Mouse (Mus musculus) spleen, adult 18-20 months (tissue): Measurements from ENCODE around the gene Rimbp3.
A peak's percentile ranks its signal among the peaks of the same experiment; 100 is the strongest.
"Not testable (repeated sequence)": the region's sequence is repeated elsewhere in the genome, so short reads cannot be mapped to it uniquely, and the experiment has no call there.

Source experiments
- DNase-seq, 2 experiments: peaks; one replicate each; pipeline ENCODE4 v3.0.0; 2022; ENCODE audit warnings: mixed read lengths in 2 of 2

Gene Rimbp3

GRCm38 (mm10) chr16:17208389-17209361, at the start of gene Rimbp3:
TSS of gene Rimbp3 (plus strand) at chr16:17208603.
- DNase-seq = peak; percentile 62 to 80

GRCm38 (mm10) chr16:17165478-17165877, 42.9 kb upstream of the Rimbp3 start:
- DNase-seq = not testable (repeated sequence)

DNA sequence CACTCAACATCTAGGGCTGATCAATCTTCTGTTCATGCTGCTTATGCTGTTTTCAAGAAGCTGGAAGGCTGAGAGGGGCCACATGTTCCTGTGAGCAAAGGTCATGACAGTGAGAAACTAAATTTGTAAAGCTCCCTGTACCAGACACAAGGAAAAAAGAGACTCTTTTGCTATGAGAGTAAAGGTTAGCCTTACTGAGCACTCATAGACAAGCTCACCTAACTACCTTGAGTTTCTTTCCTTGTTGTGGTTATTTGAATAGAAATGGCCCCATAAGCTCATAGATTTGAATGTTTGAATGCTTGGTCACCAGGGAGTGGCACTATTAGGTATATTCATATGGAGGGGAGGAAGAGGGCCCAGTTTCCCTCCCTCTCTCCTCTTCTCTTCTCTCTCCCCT, 41.2 kb upstream of the Rimbp3 start:
- no peak for DNase-seq

DNA sequence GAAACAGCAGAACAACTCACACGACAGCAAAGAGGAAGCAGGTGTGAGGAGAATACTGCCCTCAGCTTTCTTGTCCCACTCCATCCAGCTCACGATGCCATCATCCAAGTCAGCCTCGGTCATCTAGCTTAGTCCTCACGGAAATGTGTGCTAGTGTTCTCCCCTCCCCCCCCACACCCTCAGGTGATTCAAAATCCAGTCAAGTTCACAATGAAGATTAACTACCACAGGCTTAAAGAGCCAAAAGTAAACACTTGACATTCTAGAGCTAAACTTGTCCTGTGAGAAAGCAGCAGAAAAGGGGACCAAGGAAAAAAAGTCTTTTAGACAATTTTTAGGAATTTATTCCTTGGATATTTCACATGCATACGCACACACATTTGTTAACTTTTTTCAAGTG, 40.4 kb upstream of the Rimbp3 start:
- DNase-seq = no peak

- DNase-seq = no peak
These were observed 32.6 kb upstream of the Rimbp3 start for GRCm38 (mm10) chr16:17175765-17176164.

GRCm38 (mm10) chr16:17177623-17178170, 30.7 kb upstream of the Rimbp3 start:
- DNase-seq = no peak

- no peak for DNase-seq
These were observed 28.7 kb upstream of the Rimbp3 start for GRCm38 (mm10) chr16:17179706-17180105.

GRCm38 (mm10) chr16:17181382-17181781, 27.0 kb upstream of the Rimbp3 start:
- no peak for DNase-seq

DNA sequence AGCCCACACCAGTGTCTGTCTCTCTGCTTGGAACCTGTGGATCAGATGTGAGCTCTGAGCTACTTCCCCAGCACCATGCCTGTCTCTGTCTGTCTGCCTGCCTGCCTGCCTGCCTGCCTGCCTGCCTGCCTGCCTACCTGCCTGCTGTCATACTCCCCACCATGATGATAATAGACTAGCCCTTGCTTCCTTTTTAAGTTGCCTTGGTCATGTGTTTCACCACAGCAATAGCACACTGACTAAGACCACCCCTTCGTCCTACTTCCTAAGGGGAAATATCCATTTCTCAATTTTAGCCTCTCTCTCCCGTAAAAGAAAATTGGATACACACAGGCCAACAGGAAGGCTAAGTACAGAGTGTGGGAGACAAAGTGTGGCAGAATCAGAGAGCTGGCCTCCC, 26.3 kb upstream of the Rimbp3 start:
- DNase-seq = no peak

- DNase-seq = no peak
These were observed 25.4 kb upstream of the Rimbp3 start for GRCm38 (mm10) chr16:17183003-17183402.

DNA sequence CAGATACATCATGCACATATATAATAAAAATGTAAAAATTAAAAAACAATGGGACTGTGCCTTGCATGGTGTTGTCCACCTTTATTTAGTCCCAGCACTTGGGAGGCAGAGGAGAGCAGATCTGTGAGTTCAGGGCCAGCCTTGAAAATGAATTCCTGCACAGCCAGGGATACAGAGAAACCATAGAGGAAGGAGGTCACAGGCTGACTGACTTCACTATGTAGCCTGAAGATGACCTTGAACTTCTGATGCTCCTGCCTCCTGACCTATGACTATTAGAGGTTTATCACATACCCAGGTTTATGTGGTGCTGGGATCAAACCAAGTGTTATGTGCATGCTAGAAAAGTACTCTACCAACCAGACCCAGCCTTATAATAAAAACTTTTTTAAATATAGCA, 22.9 kb upstream of the Rimbp3 start:
- DNase-seq = no peak

DNA sequence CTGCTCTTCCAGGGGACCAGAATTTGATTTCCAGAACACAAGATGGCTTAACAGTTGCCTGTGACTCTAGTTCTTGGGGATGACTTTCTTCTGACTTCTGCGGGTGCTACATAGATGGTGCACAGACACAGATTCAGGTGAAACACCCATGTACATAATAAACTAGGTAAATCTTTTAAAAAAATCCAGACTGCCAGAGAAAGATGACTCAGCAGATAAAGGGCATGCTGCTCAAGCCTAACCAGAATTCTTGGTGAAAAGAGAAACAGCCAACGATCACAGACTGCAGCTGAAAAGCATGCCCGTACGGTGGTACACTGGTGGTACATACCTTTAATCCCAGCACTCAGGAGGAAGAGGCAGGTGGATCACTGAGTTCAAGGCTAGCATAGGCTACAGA, 14.6 kb upstream of the Rimbp3 start:
- DNase-seq = no peak

- DNase-seq = no peak
These were observed 8.1 kb upstream of the Rimbp3 start for GRCm38 (mm10) chr16:17200121-17200952.

DNA sequence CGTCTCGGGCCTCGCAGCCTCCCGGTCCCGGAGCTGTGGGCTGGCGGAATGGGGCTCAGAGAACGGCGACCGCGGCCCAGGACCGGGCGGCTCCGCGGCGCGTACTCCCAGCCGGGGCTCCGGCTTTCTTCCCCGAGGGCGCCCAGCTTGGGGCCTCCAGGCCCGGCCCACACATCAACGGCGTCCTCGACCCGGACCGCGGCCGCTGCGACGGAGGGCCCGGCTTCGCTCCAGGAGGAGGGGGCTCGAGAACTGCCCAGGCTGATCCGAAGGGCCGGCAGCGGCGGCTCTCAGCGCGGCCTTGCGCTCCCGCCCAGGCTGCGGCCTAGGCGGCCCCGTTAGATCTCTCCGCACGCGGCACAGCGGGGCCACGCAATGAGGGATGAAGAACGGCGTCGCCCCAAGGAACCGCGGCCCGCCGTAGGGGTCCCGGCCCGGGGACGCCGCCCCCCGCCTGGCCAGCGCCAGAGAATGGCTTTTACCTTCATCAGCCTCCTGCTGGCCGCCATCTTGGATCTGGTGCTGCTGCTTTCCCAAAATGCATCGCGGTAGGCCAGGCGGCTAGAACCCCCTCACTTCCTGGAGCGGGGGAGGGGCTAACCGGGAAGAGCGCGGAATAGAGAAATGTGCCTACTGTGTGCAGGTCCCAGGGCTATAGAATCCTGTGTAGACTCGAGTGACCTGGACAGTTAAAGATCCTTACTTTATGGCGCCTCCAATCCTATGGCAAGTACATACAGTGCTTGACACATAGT, 7.3 kb upstream of the Rimbp3 start:
- peak; percentile 76 to 82 for DNase-seq

DNA sequence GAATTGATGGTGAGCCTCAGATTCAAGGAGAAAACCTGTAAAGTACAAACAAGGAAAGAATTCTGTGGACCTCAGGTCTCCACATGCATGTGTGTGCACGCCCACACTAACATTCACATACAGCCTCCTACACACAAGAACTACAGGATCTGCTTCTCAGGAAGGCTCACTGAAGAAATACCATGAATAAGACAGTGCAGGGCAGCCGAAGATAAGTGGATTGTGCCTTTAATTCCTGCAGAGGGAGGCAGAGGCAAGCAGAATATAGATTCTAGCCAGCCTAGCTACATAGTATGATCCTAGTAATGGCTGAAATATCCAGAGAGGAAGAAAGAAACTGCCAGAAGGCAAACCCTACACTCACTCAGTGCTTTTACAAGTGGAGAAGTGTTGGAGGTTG, 6.4 kb upstream of the Rimbp3 start:
- no peak for DNase-seq

DNA sequence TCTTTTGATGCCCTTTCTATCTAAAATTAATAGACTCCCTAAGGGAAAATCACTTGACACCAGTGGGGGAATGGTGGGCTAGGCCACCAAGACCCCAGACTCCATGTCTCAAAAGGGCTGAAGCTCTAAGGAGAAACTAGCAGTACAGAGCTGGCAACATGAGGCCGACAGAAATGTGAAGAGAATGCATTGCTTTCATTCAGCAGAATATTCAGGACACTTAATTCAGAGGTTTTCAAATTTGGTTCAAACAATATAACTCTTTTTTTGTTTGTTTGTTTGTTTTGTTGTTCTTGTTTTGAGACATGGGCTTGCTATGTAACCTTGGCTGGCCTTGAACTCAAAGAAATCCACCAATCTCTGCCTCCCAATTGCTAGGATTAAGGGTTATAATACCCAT, 5.9 kb upstream of the Rimbp3 start, which contains the start of gene Ube2l3:
Ube2l3 (minus strand) TSS at position 101 of the 400 bp plus-strand sequence.
- DNase-seq = no peak

DNA sequence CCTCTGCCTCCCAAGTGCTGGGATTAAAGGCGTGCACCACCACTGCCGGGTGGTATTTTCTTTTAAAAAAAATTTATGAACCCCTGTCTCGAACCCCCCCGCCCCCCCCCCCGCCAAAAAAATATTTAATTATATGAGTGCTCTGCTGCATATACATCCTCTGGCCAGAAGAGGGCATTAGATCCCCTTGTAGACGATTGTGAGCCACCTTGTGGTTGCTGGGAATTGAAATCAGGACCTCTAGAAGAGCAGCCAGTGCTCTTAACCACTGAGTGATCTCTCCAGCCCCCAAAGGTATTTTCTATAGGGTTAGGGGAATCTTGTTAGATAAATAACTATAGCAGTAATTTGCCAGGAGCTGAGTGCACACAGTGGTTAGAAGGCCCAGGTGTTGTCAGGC, 3.4 kb upstream of the Rimbp3 start:
- DNase-seq = peak in 1 of 2 experiments; percentile 35

GRCm38 (mm10) chr16:17209404-17209960, 1.1 kb downstream of the Rimbp3 start:
- no peak for DNase-seq

GRCm38 (mm10) chr16:17209981-17210838, 1.8 kb downstream of the Rimbp3 start:
- peak; percentile 82 to 90 for DNase-seq

- no peak for DNase-seq
These were observed 8.7 kb downstream of the Rimbp3 start for GRCm38 (mm10) chr16:17216934-17217633.
